Mouse (Mus musculus) embryonic facial prominence, embryonic 10.5 days (tissue): Measurements from ENCODE around the gene Abcg3. TPM values are rescaled to one million over a fixed set of nuclear protein-coding genes. Genes with fewer than 3 reads are reported as not detected.
"Not testable (repeated sequence)": the region's sequence is repeated elsewhere in the genome, so short reads cannot be mapped to it uniquely, and the experiment has no call there.

ENCODE experiments used
- DNase-seq: peaks from one replicate; pipeline ENCODE4 v3.0.0-alpha.2; 2017; ENCODE audit warnings: low spot score
- H3K27ac ChIP-seq: fragments of 300-500 bp; sonication (generic); replicated peaks from 2 replicates; pipeline ENCODE4 v1.5.1; 2016; ENCODE audit warnings: mild to moderate bottlenecking
- H3K27me3 ChIP-seq: fragments of 300-500 bp; sonication (generic); replicated peaks from 2 replicates; pipeline ENCODE4 v1.6.1; 2016; ENCODE audit warnings: low read depth, mild to moderate bottlenecking; ENCODE audit not compliant: poor library complexity, severe bottlenecking
- H3K36me3 ChIP-seq: fragments of 300-500 bp; sonication (generic); replicated peaks from 2 replicates; pipeline ENCODE4 v1.6.1; 2016; ENCODE audit warnings: mild to moderate bottlenecking, moderate library complexity
- H3K4me1 ChIP-seq: fragments of 300-500 bp; sonication (generic); 2 replicates; pipeline ENCODE4 v1.6.1; 2016
- H3K4me3 ChIP-seq: fragments of 300-500 bp; sonication (generic); 2 replicates; pipeline ENCODE4 v1.5.1; 2016; ENCODE audit warnings: mild to moderate bottlenecking, moderate library complexity
- H3K9me3 ChIP-seq: fragments of 300-500 bp; sonication (generic); 2 replicates; pipeline ENCODE4 v1.6.1; 2016; ENCODE audit warnings: mild to moderate bottlenecking
- WGBS: fragments of 180-500 bp; shearing (Covaris S2); methylation state at CpG from one replicate; pipeline ENCODE4 v1.1.7; 2016; 5-methylcytosine and 5-hydroxymethylcytosine counted together
- polyA plus RNA-seq: library from polyadenylated mRNA; unstranded; fragments of >200 nt; fragmentation: Nextera tagmentation; extraction: Ambion mirVana; gene quantifications from 2 replicates; pipeline ENCODE4 v1.2.1, GENCODE M21; 2016

The Abcg3 gene
- polyA plus RNA-seq = 0.11 and 0.39 TPM in 2 replicates

- Histone ChIP-seq H3K27me3 (no peaks in the 10 kb centered on the region), H3K36me3 (no peaks in the 10 kb centered on the region), H3K4me3 (no peak within 1 kb of the TSS), H3K4me1 (no peaks in the 10 kb centered on the region), H3K9me3 (no peaks in the 10 kb centered on the region), H3K27ac (no peak within 1 kb of the TSS)
- no peak for DNase-seq
- 28% methylated on average over 12 of the region's 12 CpGs for WGBS
Observed at GRCm38 (mm10) chr5:104982535-104982934, at the start of gene Abcg3. Abcg3 (minus strand) TSS chr5:104982718.

GRCm38 (mm10) chr5:105012551-105012950, 30.0 kb upstream of the Abcg3 start:
- DNase-seq = no peak
- Histone ChIP-seq H3K4me3 (no peak overlapping the region), H3K36me3 (no peaks in the 10 kb centered on the region), H3K27ac (no peak overlapping the region), H3K4me1 (no peaks in the 10 kb centered on the region), H3K27me3 (no peaks in the 10 kb centered on the region), H3K9me3 (peaks cover 7% of the 10 kb centered on the region; the same call in 1 of the 2 replicates)
- WGBS = 82% methylated on average over 1 of the region's 1 CpGs

DNA sequence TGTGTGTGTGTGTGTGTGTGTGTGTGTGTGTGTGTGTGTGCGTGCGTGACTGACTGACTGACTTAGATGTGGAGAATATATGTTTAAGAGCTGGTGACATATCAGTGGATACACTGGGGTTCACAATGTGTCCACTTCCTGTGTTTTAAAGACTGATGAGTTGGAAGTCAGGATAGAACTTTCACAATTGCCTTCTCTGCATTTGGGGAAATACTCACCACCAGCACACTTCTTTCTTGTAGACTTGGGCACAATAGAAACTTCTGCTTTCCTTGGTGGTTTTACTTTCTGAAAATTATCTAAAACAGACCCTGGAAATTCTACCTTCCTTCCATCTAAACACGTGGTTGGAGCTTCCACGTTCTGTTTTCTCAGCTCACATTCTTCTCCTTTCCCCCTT, 29.1 kb upstream of the Abcg3 start:
- no peaks in the 10 kb centered on the region for H3K27me3 ChIP-seq
- H3K4me3 ChIP-seq = no peak overlapping the region
- H3K9me3 ChIP-seq = peaks cover 7% of the 10 kb centered on the region; the same call in 1 of the 2 replicates
- no peak overlapping the region for H3K27ac ChIP-seq
- no peaks in the 10 kb centered on the region for H3K4me1 ChIP-seq
- H3K36me3 ChIP-seq = no peaks in the 10 kb centered on the region
- WGBS = 89% methylated on average over 4 of the region's 4 CpGs
- no peak for DNase-seq

DNA sequence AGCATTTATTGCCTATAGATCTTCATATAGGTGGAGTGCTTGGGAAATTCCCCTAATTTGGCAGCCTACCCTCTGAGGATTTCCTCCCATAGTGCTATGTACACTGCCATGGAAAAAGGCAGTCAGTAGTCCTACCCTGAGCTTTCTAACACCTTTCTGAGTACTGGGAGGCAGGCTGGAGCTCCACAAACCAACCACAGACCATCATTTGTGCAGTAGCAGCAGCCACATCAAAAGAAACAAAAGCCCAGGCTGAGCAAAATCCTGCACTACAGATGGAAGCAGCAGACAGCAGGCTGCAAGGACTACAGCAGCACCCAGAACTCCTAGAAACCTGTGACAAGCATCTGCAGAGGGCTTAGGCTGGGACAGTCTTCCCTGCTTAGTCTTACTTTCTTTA, 27.9 kb upstream of the Abcg3 start:
- Histone ChIP-seq H3K4me1 (no peaks in the 10 kb centered on the region), H3K36me3 (no peaks in the 10 kb centered on the region), H3K9me3 (peaks cover 6% of the 10 kb centered on the region; the same call in 1 of the 2 replicates), H3K27ac (no peak overlapping the region), H3K4me3 (no peak overlapping the region), H3K27me3 (no peaks in the 10 kb centered on the region)
- no peak for DNase-seq

DNA sequence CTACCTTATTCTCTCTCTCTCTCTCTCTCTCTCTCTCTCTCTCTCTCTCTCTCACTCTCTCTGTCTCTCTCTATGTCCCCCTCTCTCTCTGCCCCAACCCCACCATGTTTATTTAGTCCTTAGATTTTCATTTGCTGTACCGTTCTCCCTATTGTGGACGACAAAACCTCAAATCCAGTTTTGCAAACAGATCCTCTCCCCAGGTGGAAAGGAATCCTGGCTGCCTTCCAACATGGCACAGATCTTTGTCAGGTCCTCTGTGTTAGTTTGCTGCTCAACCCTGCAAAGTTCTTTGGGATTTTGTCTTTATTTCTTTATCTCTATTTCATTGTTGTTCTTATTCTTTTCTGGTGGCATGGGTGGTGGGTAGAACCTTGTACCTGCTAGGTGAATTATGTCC, 6.9 kb upstream of the Abcg3 start:
- H3K4me3 ChIP-seq = no peak overlapping the region
- no peaks in the 10 kb centered on the region for H3K36me3 ChIP-seq
- DNase-seq = no peak
- H3K27me3 ChIP-seq = no peaks in the 10 kb centered on the region
- peaks cover 6% of the 10 kb centered on the region; the same call in 1 of the 2 replicates for H3K9me3 ChIP-seq
- WGBS = 90% methylated on average over 2 of the region's 2 CpGs
- no peak overlapping the region for H3K27ac ChIP-seq
- no peaks in the 10 kb centered on the region for H3K4me1 ChIP-seq

GRCm38 (mm10) chr5:104988000-104988399, 5.5 kb upstream of the Abcg3 start:
- H3K27ac ChIP-seq = no peak overlapping the region
- 55% methylated on average over 2 of the region's 2 CpGs for WGBS
- H3K9me3 ChIP-seq = peaks cover 6% of the 10 kb centered on the region; the same call in 1 of the 2 replicates
- H3K4me3 ChIP-seq = no peak overlapping the region
- H3K4me1 ChIP-seq = no peaks in the 10 kb centered on the region
- H3K27me3 ChIP-seq = no peaks in the 10 kb centered on the region
- DNase-seq = no peak
- H3K36me3 ChIP-seq = no peaks in the 10 kb centered on the region

DNA sequence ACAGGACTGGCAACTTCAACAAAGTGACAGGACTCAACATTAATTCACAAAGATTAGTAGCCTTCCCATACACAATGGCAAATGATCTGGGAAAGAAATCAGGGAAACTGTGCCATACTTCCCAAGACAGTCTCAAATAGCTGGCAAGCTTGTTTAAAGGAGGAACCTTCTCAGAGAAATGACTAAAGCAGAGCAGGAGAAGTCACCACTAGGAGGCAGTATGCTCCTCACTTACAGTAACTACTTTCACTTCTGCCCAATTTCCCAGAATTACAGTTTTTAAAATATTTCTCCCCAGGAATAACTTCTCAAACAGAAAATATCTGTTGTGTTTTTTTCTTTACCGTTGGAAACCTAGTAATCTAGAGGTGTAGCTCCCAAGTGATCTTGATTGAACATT, 4.2 kb upstream of the Abcg3 start:
- WGBS = 52% methylated on average over 1 of the region's 1 CpGs
- Histone ChIP-seq H3K27me3 (no peaks in the 10 kb centered on the region), H3K4me1 (no peaks in the 10 kb centered on the region), H3K9me3 (peaks cover 6% of the 10 kb centered on the region; the same call in 1 of the 2 replicates), H3K36me3 (no peaks in the 10 kb centered on the region), H3K4me3 (no peak overlapping the region), H3K27ac (no peak overlapping the region)
- no peak for DNase-seq

GRCm38 (mm10) chr5:104979040-104979513, 3.4 kb downstream of the Abcg3 start:
- Histone ChIP-seq H3K36me3 (no peaks in the 10 kb centered on the region), H3K4me1 (no peaks in the 10 kb centered on the region), H3K27me3 (no peaks in the 10 kb centered on the region), H3K27ac (no peak overlapping the region), H3K9me3 (no peaks in the 10 kb centered on the region), H3K4me3 (no peak overlapping the region)
- no peak for DNase-seq
- 64% methylated on average over 2 of the region's 2 CpGs for WGBS

- WGBS = 84% methylated on average over 2 of the region's 2 CpGs
- H3K27me3 ChIP-seq = no peaks in the 10 kb centered on the region
Observed at GRCm38 (mm10) chr5:104958141-104958793, 24.3 kb downstream of the Abcg3 start.

GRCm38 (mm10) chr5:104955208-104955607, 27.3 kb downstream of the Abcg3 start:
- Histone ChIP-seq H3K27ac (no peak overlapping the region), H3K27me3 (no peaks in the 10 kb centered on the region), H3K4me3 (no peak overlapping the region), H3K4me1 (no peaks in the 10 kb centered on the region), H3K36me3 (no peaks in the 10 kb centered on the region), H3K9me3 (0 out of 2 replicates have a peak, but pooled peaks cover 2% of the 10 kb centered on the region)
- no peak for DNase-seq
- WGBS = 91% methylated on average over 3 of the region's 3 CpGs

More at GRCm38 (mm10) chr5:104958141-104958793, 24.3 kb downstream of the Abcg3 start:
- Histone ChIP-seq H3K4me1 (no peaks in the 10 kb centered on the region), H3K27ac (no peak overlapping the region), H3K36me3 (no peaks in the 10 kb centered on the region), H3K4me3 (no peak overlapping the region), H3K9me3 (0 out of 2 replicates have a peak, but pooled peaks cover 5% of the 10 kb centered on the region)
- no peak for DNase-seq

DNA sequence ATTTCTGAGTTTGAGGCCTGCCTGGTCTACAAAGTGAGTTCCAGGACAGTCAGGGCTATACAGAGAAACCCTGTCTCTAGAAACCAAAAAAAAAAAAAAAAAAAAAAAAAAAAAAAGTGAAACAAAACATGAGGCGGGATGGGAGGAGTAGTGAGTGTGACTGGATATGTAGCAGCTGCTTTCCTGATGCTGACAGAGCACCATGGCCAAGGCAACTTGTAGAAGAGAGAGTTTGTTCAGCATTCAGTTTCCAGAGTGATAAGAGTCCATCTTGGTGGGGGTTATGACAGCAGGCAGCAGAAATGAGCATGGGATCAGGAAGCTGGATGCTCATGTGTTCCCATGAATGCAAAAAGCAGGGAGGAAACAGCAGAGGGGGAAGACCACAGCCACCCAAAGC, 35.6 kb downstream of the Abcg3 start:
- Histone ChIP-seq H3K9me3 (no peaks in the 10 kb centered on the region), H3K27me3 (no peaks in the 10 kb centered on the region), H3K27ac (no peak overlapping the region), H3K4me1 (no peaks in the 10 kb centered on the region), H3K4me3 (no peak overlapping the region), H3K36me3 (no peaks in the 10 kb centered on the region)
- WGBS = 94% methylated on average over 1 of the region's 1 CpGs
- no peak for DNase-seq

DNA sequence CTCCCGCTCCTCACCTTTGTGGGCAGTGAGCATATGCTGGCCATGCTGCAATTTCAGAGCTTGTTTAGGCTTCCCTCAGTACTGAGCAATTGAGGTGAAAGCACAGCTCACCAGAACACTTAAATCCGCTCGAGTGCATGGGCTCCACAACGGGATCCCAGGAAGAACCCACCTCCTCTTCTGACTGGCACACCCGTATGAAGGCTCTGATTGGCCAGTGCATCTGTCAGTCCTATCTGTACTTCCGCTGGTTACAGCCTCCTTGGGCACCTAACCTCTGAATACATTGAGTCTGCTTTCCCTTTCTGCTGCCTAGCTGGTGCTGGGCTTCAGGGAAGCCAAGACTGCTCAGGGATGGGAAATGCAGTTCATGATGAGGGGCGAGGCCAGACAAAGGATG, 48.4 kb downstream of the Abcg3 start:
- no peaks in the 10 kb centered on the region for H3K36me3 ChIP-seq
- peaks cover 17% of the 10 kb centered on the region; the same call in 1 of the 2 replicates for H3K9me3 ChIP-seq
- H3K27ac ChIP-seq = no peak overlapping the region
- no peaks in the 10 kb centered on the region for H3K4me1 ChIP-seq
- 92% methylated on average over 7 of the region's 7 CpGs for WGBS
- no peak for DNase-seq
- no peaks in the 10 kb centered on the region for H3K27me3 ChIP-seq
- no peak overlapping the region for H3K4me3 ChIP-seq

DNA sequence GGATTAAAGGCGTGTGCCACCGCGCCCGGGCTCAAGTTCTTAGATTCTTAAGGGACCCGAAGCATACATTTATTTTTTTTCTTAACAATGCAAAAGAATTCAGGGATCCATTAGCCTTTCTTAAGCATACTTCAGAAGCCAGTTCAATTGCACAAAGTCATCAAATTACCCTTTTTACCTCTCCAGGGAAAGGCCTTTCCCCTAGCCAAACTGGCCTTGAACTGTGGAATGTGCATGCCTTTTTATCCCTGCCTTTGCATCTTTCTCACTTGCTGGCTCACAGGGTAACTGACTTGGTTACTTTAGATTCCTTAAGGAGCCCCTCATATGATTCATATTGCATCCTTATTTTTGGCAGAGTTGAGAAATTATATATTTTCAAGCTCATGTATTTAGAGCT, 76.0 kb downstream of the Abcg3 start:
- not testable (repeated sequence) for H3K4me1 ChIP-seq, H3K9me3 ChIP-seq, DNase-seq, H3K27me3 ChIP-seq, H3K4me3 ChIP-seq, H3K27ac ChIP-seq, H3K36me3 ChIP-seq
- WGBS = 90% methylated on average over 5 of the region's 5 CpGs
